Mouse (Mus musculus) cerebellum, adult 2 months (tissue): Measurements from ENCODE around the gene Spdl1.

Experiments used
- CTCF ChIP-seq: fragments of 200-500 bp; IDR thresholded peaks from 2 replicates; pipeline ENCODE4 v1.5.1; 2011; ENCODE audit warnings: low read depth, mild to moderate bottlenecking, control low read depth, low read length, moderate library complexity, borderline replicate concordance; ENCODE audit not compliant: insufficient read depth
- POLR2A ChIP-seq: fragments of 200-500 bp; IDR thresholded peaks from 2 replicates; pipeline ENCODE4 v1.6.1; 2011; ENCODE audit warnings: low read length, control low read depth, borderline replicate concordance; ENCODE audit not compliant: insufficient read depth

DNA sequence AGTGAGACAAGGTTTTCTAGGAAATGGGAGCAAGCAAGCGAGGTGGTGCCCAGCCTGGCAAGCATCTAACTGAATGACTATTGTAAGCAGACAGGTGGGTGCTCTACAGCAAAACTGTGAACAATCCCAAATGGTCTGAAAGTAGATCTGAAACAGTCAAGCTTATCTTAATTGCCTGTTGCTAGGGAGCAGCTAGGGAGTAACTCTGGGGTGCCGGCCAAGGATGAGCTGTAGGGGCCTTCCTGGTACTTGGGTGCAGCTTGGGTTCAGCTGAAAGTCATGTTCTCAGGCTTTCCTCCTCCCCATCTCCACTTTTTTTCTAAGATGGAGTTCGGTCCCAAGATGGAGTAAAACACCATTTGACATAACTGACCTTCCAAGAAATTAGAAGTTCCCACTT is 38.5 kb upstream of the Spdl1 start:
- TF ChIP-seq CTCF (no peak), POLR2A (no peak)
